Mouse (Mus musculus) c-Kit-positive CD71-positive TER-119-negative erythroid progenitor cells, embryonic 14.5 days (primary cell): ENCODE data around the gene Btbd9.
"Not testable (repeated sequence)": the region's sequence is repeated elsewhere in the genome, so short reads cannot be mapped to it uniquely, and the experiment has no call there.

Experiments used
- DNase-seq: peaks from one replicate; pipeline ENCODE4 v3.0.0-alpha.2; 2013; ENCODE audit warnings: low read depth

The Btbd9 gene

GRCm38 (mm10) chr17:30512531-30512930, 63.8 kb downstream of the Btbd9 start:
- no peak for DNase-seq

- no peak for DNase-seq
These were observed 64.3 kb downstream of the Btbd9 start for GRCm38 (mm10) chr17:30512007-30512406.

GRCm38 (mm10) chr17:30511399-30511798, 64.9 kb downstream of the Btbd9 start:
- no peak for DNase-seq

- DNase-seq: no peak
These were observed 66.1 kb downstream of the Btbd9 start for GRCm38 (mm10) chr17:30510171-30510570.

GRCm38 (mm10) chr17:30509646-30510045, 66.6 kb downstream of the Btbd9 start:
- DNase-seq: no peak

GRCm38 (mm10) chr17:30507636-30508576, 68.4 kb downstream of the Btbd9 start:
- no peak for DNase-seq

- DNase-seq: no peak
These were observed 69.4 kb downstream of the Btbd9 start for GRCm38 (mm10) chr17:30506916-30507315.

GRCm38 (mm10) chr17:30499541-30499940, 76.7 kb downstream of the Btbd9 start:
- not testable (repeated sequence) for DNase-seq

- no peak for DNase-seq
These were observed 77.5 kb downstream of the Btbd9 start for GRCm38 (mm10) chr17:30498779-30499178.

- DNase-seq: no peak
These were observed 77.9 kb downstream of the Btbd9 start for GRCm38 (mm10) chr17:30498376-30498719.

GRCm38 (mm10) chr17:30497525-30498375, 78.5 kb downstream of the Btbd9 start:
- DNase-seq: no peak

GRCm38 (mm10) chr17:30495567-30495966, 80.7 kb downstream of the Btbd9 start:
- DNase-seq: no peak

GRCm38 (mm10) chr17:30495154-30495553, 81.1 kb downstream of the Btbd9 start:
- DNase-seq: no peak

GRCm38 (mm10) chr17:30493481-30493880, 82.8 kb downstream of the Btbd9 start:
- DNase-seq: no peak

- DNase-seq: no peak
These were observed 84.1 kb downstream of the Btbd9 start for GRCm38 (mm10) chr17:30492191-30492590.

GRCm38 (mm10) chr17:30491601-30492000, 84.7 kb downstream of the Btbd9 start:
- no peak for DNase-seq

GRCm38 (mm10) chr17:30490601-30491000, 85.7 kb downstream of the Btbd9 start:
- DNase-seq: no peak

GRCm38 (mm10) chr17:30490086-30490485, 86.2 kb downstream of the Btbd9 start:
- no peak for DNase-seq

GRCm38 (mm10) chr17:30489629-30490028, 86.7 kb downstream of the Btbd9 start:
- DNase-seq: no peak

- no peak for DNase-seq
These were observed 88.6 kb downstream of the Btbd9 start for GRCm38 (mm10) chr17:30487695-30488094.

GRCm38 (mm10) chr17:30485067-30485854, 91.0 kb downstream of the Btbd9 start:
- no peak for DNase-seq

- no peak for DNase-seq
These were observed 91.7 kb downstream of the Btbd9 start for GRCm38 (mm10) chr17:30484446-30485066.
